Mouse (Mus musculus) adrenal gland, postnatal 25 days (tissue): ENCODE measurements around the gene Prkce. TPM values are rescaled to one million over a fixed set of nuclear protein-coding genes. Genes with fewer than 3 reads are reported as not detected.
A peak's percentile ranks its signal among the peaks of the same experiment; 100 is the strongest.

Experiments
- DNase-seq: peaks from one replicate; pipeline ENCODE4 v3.0.0; 2021; ENCODE audit warnings: mixed read lengths
- total RNA-seq: library from RNA; stranded (reverse); gene quantifications from 2 replicates; pipeline ENCODE4 v1.2.3, GENCODE M21; 2021

Gene Prkce
- total RNA-seq, 1 experiment from 2014 or later: 25.8 TPM

- no peak for DNase-seq
Observed at GRCm38 (mm10) chr17:86487450-86487849, 319.9 kb downstream of the Prkce start.

GRCm38 (mm10) chr17:86489827-86490226 is 322.2 kb downstream of the Prkce start:
- DNase-seq: no peak

- DNase-seq: no peak
Observed at GRCm38 (mm10) chr17:86492376-86492775, 324.8 kb downstream of the Prkce start.

- DNase-seq: peak; percentile 14
Observed at GRCm38 (mm10) chr17:86493891-86494420, 326.4 kb downstream of the Prkce start.

GRCm38 (mm10) chr17:86494494-86494893 is 326.9 kb downstream of the Prkce start:
- no peak for DNase-seq

- DNase-seq: no peak
Observed at GRCm38 (mm10) chr17:86494895-86495294, 327.3 kb downstream of the Prkce start.

GRCm38 (mm10) chr17:86496123-86496771 is 328.7 kb downstream of the Prkce start:
- DNase-seq: peak; percentile 36

- no peak for DNase-seq
Observed at GRCm38 (mm10) chr17:86497302-86497701, 329.7 kb downstream of the Prkce start.

GRCm38 (mm10) chr17:86499359-86500045 is 331.9 kb downstream of the Prkce start:
- DNase-seq: peak; percentile 28

- no peak for DNase-seq
Observed at GRCm38 (mm10) chr17:86501393-86501792, 333.8 kb downstream of the Prkce start.

- DNase-seq: no peak
Observed at GRCm38 (mm10) chr17:86503208-86503897, 335.8 kb downstream of the Prkce start.

GRCm38 (mm10) chr17:86505183-86505631 is 337.6 kb downstream of the Prkce start, which contains the start of gene Gm10309:
Gene Gm10309, minus strand, starts transcription at chr17:86505232.
- DNase-seq: peak; percentile 25

- no peak for DNase-seq
Observed at GRCm38 (mm10) chr17:86506881-86507280, 339.3 kb downstream of the Prkce start.

GRCm38 (mm10) chr17:86507342-86508211 is 340.0 kb downstream of the Prkce start:
- peak; percentile 26 for DNase-seq

GRCm38 (mm10) chr17:86508212-86508490 is 340.6 kb downstream of the Prkce start:
- no peak for DNase-seq

GRCm38 (mm10) chr17:86509871-86510270 is 342.3 kb downstream of the Prkce start:
- no peak for DNase-seq

- no peak for DNase-seq
Observed at GRCm38 (mm10) chr17:86514974-86515620, 347.5 kb downstream of the Prkce start.

- no peak for DNase-seq
Observed at GRCm38 (mm10) chr17:86516630-86517029, 349.0 kb downstream of the Prkce start.

- DNase-seq: no peak
Observed at GRCm38 (mm10) chr17:86518604-86519003, 351.0 kb downstream of the Prkce start.

- DNase-seq: no peak
Observed at GRCm38 (mm10) chr17:86521252-86521651, 353.7 kb downstream of the Prkce start.

GRCm38 (mm10) chr17:86522649-86523048 is 355.1 kb downstream of the Prkce start:
- DNase-seq: no peak

- no peak for DNase-seq
Observed at GRCm38 (mm10) chr17:86523374-86523773, 355.8 kb downstream of the Prkce start.
